Mouse (Mus musculus) C2C12 (cell line): ENCODE measurements around the gene Nsmce1. TPM values are rescaled to one million over a fixed set of nuclear protein-coding genes. Genes with fewer than 3 reads are reported as not detected.

Experiments used
- H3K27me3 ChIP-seq: one replicate; pipeline ENCODE4 v1.6.1; 2011; ENCODE audit not compliant: control insufficient read depth, insufficient read depth, insufficient read length
- H3K36me3 ChIP-seq: one replicate; pipeline ENCODE4 v1.6.1; 2011; ENCODE audit not compliant: control insufficient read depth, insufficient read depth
- H3K4me3 ChIP-seq: one replicate; pipeline ENCODE4 v1.5.1; 2011; ENCODE audit warnings: mild to moderate bottlenecking, control low read depth; ENCODE audit not compliant: poor library complexity, insufficient read depth, severe bottlenecking
- H3K79me2 ChIP-seq: one replicate; pipeline ENCODE4 v1.6.1; 2011; ENCODE audit not compliant: control insufficient read depth, insufficient read depth
- H3K79me3 ChIP-seq: one replicate; pipeline ENCODE4 v1.6.1; 2011; ENCODE audit warnings: low read depth, control low read depth
- H3ac ChIP-seq: one replicate; pipeline ENCODE3; 2011; ENCODE audit warnings: low read depth; ENCODE audit not compliant: control insufficient read depth, insufficient read length
- CEBPB ChIP-seq: IDR thresholded peaks from one replicate; pipeline ENCODE4 v1.6.1; 2011; ENCODE audit warnings: low read depth, mild to moderate bottlenecking, control low read depth, moderate library complexity
- CTCF ChIP-seq: IDR thresholded peaks from one replicate; pipeline ENCODE4 v1.5.1; 2011; ENCODE audit not compliant: control insufficient read depth, insufficient read depth, insufficient read length
- FOSL1 ChIP-seq: IDR thresholded peaks from one replicate; pipeline ENCODE4 v1.8.0; 2011; ENCODE audit warnings: mild to moderate bottlenecking, low read length; ENCODE audit not compliant: poor library complexity, insufficient read depth, severe bottlenecking
- MAX ChIP-seq: IDR thresholded peaks from one replicate; pipeline ENCODE4 v1.6.1; 2011; ENCODE audit warnings: mild to moderate bottlenecking, control low read depth
- MYOD1 ChIP-seq: IDR thresholded peaks from one replicate; pipeline ENCODE4 v1.6.1; 2011; ENCODE audit warnings: low read depth; ENCODE audit not compliant: control insufficient read depth, insufficient read length
- MYOG ChIP-seq: IDR thresholded peaks from one replicate; pipeline ENCODE4 v1.6.1; 2011; ENCODE audit not compliant: control insufficient read depth, insufficient read length; ENCODE audit errors: extremely low read depth
- USF1 ChIP-seq: IDR thresholded peaks from one replicate; pipeline ENCODE4 v1.6.1; 2011; ENCODE audit warnings: low read depth, mild to moderate bottlenecking, control low read depth, moderate library complexity
- long read RNA-seq, 2 experiments: library from polyadenylated mRNA; unstranded; transcript quantifications; one replicate each; pipeline ENCODE4 v2.0.0; 2019 to 2020
- polyA plus RNA-seq: library from polyadenylated mRNA; unstranded; fragments of >200 nt; fragmentation: generic; extraction: Trizol; gene quantifications from one replicate; pipeline ENCODE4 v1.2.1, GENCODE M21; 2012; ENCODE audit warnings: missing spikeins

Nsmce1 gene
- polyA plus RNA-seq, result 103 TPM
- long read RNA-seq, experiment 1, transcript Nsmce1-201 (8 exons, 1,120 nt), result major isoform, 66 of 100 reads
- long read RNA-seq, experiment 1, partial matches to known transcripts, result 26 of 100 reads
- long read RNA-seq, experiment 1, other reads (novel, unspliced or antisense), result 8 of 100 reads
- long read RNA-seq, experiment 2, transcript Nsmce1-201 (8 exons, 1,120 nt), result major isoform, 28 of 34 reads
- long read RNA-seq, experiment 2, partial matches to known transcripts, result 5 of 34 reads
- long read RNA-seq, experiment 2, other reads (novel, unspliced or antisense), result 1 of 34 reads

- Histone ChIP-seq H3K36me3 (no peaks in the 10 kb centered on the region), H3K79me3 (peaks cover 8% of the 10 kb centered on the region), H3ac (peak within 1 kb of the TSS; percentile 55), H3K4me3 (peak within 1 kb of the TSS; percentile 51), H3K79me2 (peaks cover 17% of the 10 kb centered on the region), H3K27me3 (no peaks in the 10 kb centered on the region)
- TF ChIP-seq USF1, result no peak
- peak; percentile 38 for TF ChIP-seq MYOD1
- TF ChIP-seq MYOG, result no peak
- no peak for TF ChIP-seq CEBPB
- TF ChIP-seq CTCF, result no peak
- no peak for TF ChIP-seq MAX
- no peak for TF ChIP-seq FOSL1
Measured at GRCm38 (mm10) chr7:125490947-125491735, at the start of gene Nsmce1. Gene Nsmce1, minus strand, starts transcription at chr7:125491596.

GRCm38 (mm10) chr7:125541026-125541425 is 49.6 kb upstream of the Nsmce1 start:
- Histone ChIP-seq H3K36me3 (no peaks in the 10 kb centered on the region), H3K79me2 (no peaks in the 10 kb centered on the region), H3K79me3 (no peaks in the 10 kb centered on the region), H3K27me3 (no peaks in the 10 kb centered on the region), H3K4me3 (no peak overlapping the region), H3ac (no peak overlapping the region)
- no peak for TF ChIP-seq CEBPB

GRCm38 (mm10) chr7:125539351-125539750 is 48.0 kb upstream of the Nsmce1 start:
- H3K4me3 ChIP-seq, result no peak overlapping the region

GRCm38 (mm10) chr7:125527901-125528580 is 36.6 kb upstream of the Nsmce1 start:
- no peaks in the 10 kb centered on the region for H3K79me3 ChIP-seq
- H3K4me3 ChIP-seq, result no peak overlapping the region
- H3ac ChIP-seq, result no peak overlapping the region
- H3K27me3 ChIP-seq, result no peaks in the 10 kb centered on the region
- H3K79me2 ChIP-seq, result no peaks in the 10 kb centered on the region
- H3K36me3 ChIP-seq, result no peaks in the 10 kb centered on the region
- no peak for TF ChIP-seq CTCF
- no peak for TF ChIP-seq FOSL1

More at GRCm38 (mm10) chr7:125539351-125539750, 48.0 kb upstream of the Nsmce1 start:
- Histone ChIP-seq H3ac (no peak overlapping the region), H3K27me3 (no peaks in the 10 kb centered on the region), H3K79me2 (no peaks in the 10 kb centered on the region), H3K36me3 (no peaks in the 10 kb centered on the region), H3K79me3 (no peaks in the 10 kb centered on the region)
- TF ChIP-seq MAX (peak; percentile 79), FOSL1 (peak; percentile 33), MYOD1 (peak; percentile 21), CEBPB (no peak), CTCF (no peak), MYOG (no peak), USF1 (no peak)

GRCm38 (mm10) chr7:125527186-125527585 is 35.8 kb upstream of the Nsmce1 start:
- H3ac ChIP-seq, result no peak overlapping the region
- no peaks in the 10 kb centered on the region for H3K79me2 ChIP-seq
- H3K79me3 ChIP-seq, result no peaks in the 10 kb centered on the region
- no peak overlapping the region for H3K4me3 ChIP-seq
- H3K36me3 ChIP-seq, result no peaks in the 10 kb centered on the region
- no peaks in the 10 kb centered on the region for H3K27me3 ChIP-seq
- TF ChIP-seq CTCF (no peak), USF1 (no peak), MYOG (no peak), CEBPB (no peak), MAX (no peak), FOSL1 (no peak), MYOD1 (no peak)

- no peaks in the 10 kb centered on the region for H3K79me3 ChIP-seq
- H3K36me3 ChIP-seq, result no peaks in the 10 kb centered on the region
- no peak overlapping the region for H3ac ChIP-seq
- no peak overlapping the region for H3K4me3 ChIP-seq
- no peaks in the 10 kb centered on the region for H3K79me2 ChIP-seq
- no peak for TF ChIP-seq USF1
- TF ChIP-seq MAX, result no peak
- no peak for TF ChIP-seq FOSL1
- TF ChIP-seq MYOD1, result no peak
- no peak for TF ChIP-seq CTCF
- TF ChIP-seq CEBPB, result no peak
- TF ChIP-seq MYOG, result no peak
- no peaks in the 10 kb centered on the region for H3K27me3 ChIP-seq
Measured at GRCm38 (mm10) chr7:125523051-125523450, 31.7 kb upstream of the Nsmce1 start.
